Mouse (Mus musculus): ENCODE measurements around the gene Ndufa6.

Ndufa6 gene

DNA sequence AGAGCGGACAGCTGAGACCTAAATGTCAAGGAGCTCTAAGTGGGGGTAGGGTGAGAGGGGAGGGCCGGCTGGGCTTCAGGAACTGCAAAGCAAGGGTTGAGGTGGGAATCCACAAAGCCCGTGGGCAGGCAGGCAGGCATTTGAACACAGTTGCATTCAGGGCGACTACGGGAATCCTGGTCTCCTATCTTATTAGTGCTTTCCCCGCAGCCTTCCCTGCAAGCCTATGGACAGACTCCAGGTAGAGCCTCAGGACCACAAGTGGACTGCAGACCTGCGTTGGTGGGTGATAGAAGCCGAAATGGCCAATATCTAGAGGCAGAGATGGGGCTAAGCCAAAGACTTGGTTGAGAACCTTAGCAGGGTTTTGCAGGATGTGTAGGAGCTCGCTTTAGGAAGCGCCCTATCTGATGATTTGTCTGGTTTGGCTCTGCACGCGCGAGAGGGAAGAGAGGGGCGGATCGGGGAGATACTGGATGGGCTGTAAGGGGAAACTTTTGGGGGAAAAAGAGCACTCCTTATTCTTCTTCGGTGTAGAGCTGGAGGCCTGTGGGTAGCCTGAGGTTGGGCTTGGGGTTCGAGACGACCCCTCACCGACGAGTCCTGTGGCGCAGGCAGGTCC, 13.6 kb downstream of the Ndufa6 start:
- no peak for DNase-seq

- no peak for DNase-seq
Observed at GRCm38 (mm10) chr15:82339634-82340254, 14.4 kb downstream of the Ndufa6 start.

DNA sequence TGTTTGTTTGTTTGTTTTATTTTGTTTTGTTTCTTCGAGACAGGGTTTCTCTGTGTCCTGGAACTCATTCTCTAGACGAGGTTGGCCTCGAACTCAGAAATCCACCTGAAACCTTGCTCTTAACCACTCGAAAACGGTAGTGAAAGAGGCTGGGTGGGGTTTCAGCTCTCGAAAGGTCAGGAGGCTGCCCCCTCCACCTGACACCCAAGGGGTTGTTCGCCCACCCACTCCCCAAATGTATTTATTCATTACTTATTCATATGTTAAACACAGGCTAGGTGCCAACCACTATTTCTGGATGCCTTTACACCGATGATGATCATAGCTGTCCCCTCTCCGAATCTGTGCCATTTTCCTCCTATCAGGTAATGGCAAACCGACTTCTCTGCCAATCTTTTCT, 15.0 kb downstream of the Ndufa6 start:
- DNase-seq: no peak

DNA sequence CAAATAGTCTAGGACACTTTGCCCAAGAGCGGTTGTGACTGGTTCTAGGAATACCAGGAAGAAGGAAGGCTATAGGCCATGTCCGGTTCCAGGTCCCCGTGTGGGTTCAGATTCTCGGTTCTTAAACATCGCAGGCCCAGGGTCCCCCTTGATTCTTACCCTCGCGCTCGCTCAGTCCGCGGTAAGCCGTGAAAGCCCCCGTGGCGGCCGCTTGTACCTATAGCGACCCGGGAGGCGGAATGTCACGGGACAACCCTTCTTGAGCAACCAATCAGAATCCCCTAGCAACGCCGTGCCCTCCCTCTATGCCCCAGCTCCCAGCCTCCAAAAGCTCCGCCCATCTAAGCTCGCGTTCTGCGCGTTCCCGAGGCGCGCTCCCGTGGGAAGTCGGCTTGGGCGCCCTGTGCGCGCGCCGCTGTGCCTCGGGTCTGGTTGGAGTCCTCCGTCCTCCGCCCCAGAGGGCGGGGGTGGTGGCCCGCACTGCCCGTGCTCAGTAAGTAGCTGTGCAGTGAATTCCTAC, 15.5 kb downstream of the Ndufa6 start, which contains the start of the genes Naga, Pheta2 and Smdt1:
Naga (minus strand) TSS at position 333 of the 520 bp plus-strand sequence.
Pheta2 (plus strand) TSS at position 350 of the 520 bp plus-strand sequence.
Smdt1 (plus strand) TSS at position 367 of the 520 bp plus-strand sequence.
- DNase-seq: peak; percentile 92

GRCm38 (mm10) chr15:82337875-82338274, 16.2 kb downstream of the Ndufa6 start:
- DNase-seq: no peak

GRCm38 (mm10) chr15:82336629-82337028, 17.5 kb downstream of the Ndufa6 start:
- DNase-seq: no peak

GRCm38 (mm10) chr15:82335194-82335593, 18.9 kb downstream of the Ndufa6 start:
- DNase-seq: no peak

DNA sequence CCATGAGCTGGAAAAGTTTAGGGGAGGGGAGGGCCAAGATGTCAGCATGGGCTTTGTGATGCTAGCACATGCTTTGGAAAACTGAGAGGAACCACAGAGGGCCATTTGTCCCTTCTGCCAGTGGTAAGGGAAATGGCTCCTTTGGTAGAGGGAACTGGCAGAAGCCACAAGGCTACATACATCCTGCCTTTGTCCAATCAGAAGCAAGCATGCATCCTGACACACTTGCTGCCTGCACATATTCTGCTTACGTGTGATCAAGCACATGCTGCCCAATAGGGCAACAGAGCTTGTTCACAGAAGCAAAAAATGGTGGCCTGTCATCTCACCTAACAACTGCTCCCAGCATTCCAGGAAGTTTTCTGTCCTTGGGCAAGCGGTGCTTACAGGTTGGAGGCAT, 28.7 kb downstream of the Ndufa6 start:
- no peak for DNase-seq

GRCm38 (mm10) chr15:82322195-82322594, 31.9 kb downstream of the Ndufa6 start:
- no peak for DNase-seq

- DNase-seq: no peak
Observed at GRCm38 (mm10) chr15:82319613-82320012, 34.5 kb downstream of the Ndufa6 start.

DNA sequence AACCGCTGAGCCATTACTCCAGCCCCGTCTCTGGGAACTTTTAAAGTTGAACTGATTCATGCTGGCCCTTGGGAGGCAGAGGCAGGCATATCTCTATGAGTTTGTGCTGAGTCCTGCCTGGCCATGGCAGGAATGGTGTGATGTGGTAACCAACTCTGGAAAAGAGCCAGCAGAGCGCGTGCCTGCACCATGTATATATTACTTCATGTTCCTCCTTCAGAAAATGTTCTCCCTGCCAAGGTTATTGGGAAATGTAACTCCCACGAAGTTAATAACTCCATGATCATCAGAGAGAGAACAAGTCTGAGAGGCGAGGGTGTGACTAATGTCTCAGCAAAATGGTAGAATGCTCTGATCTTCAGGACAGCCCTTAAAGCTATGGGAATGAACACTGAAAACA, 36.3 kb downstream of the Ndufa6 start:
- no peak for DNase-seq

- no peak for DNase-seq
Observed at GRCm38 (mm10) chr15:82308416-82308815, 45.7 kb downstream of the Ndufa6 start.

DNA sequence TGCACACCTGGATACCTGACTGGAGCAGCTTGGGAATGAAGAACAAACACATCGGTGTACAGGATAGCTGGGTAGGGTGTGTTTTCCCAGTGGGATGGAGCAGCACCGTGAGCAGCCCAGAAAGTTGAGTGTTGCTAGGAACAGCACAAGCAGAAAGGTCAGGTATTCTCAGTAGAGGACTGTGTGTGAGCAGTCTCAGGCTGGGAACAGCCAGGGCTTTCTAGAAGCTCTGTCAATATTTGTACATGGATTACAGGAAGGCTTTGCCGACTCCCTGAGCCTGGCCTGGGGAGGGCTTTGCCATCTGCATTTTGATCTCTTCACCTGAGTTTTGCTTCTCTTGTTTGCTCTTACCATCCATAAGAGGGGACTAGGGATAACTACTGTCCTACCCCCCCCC, 47.0 kb downstream of the Ndufa6 start:
- no peak for DNase-seq
